Mouse (Mus musculus) kidney, adult 2 months (tissue): ENCODE results near the gene Hbq1b. TPM values are rescaled to one million over a fixed set of nuclear protein-coding genes. Genes with fewer than 3 reads are reported as not detected.

Source experiments
- DNase-seq: peaks from one replicate; pipeline ENCODE4 v3.0.0; 2021
- H3K27ac ChIP-seq: fragments of 200-500 bp; 2 replicates; pipeline ENCODE4 v1.5.1; 2012; ENCODE audit warnings: low read depth, low read length, control low read depth, inconsistent platforms; ENCODE audit not compliant: insufficient read depth
- H3K27me3 ChIP-seq: fragments of 200-500 bp; replicated peaks from 2 replicates; pipeline ENCODE4 v1.6.1; 2012; ENCODE audit warnings: mild to moderate bottlenecking, moderate library complexity, low read length, inconsistent platforms; ENCODE audit not compliant: control insufficient read depth, insufficient read depth
- H3K36me3 ChIP-seq: fragments of 200-500 bp; 2 replicates; pipeline ENCODE4 v1.6.1; 2012; ENCODE audit warnings: mild to moderate bottlenecking, moderate library complexity, low read length, inconsistent platforms; ENCODE audit not compliant: control insufficient read depth, insufficient read depth
- H3K4me1 ChIP-seq: fragments of 200-500 bp; 2 replicates; pipeline ENCODE4 v1.6.1; 2011; ENCODE audit warnings: low read length; ENCODE audit not compliant: control insufficient read depth, insufficient read depth
- H3K4me3 ChIP-seq: fragments of 200-500 bp; 2 replicates; pipeline ENCODE4 v1.5.1; 2011; ENCODE audit warnings: mild to moderate bottlenecking, low read depth, low read length, control low read depth; ENCODE audit not compliant: insufficient read depth
- CTCF ChIP-seq: fragments of 200-500 bp; conservative IDR thresholded peaks from 2 replicates; pipeline ENCODE4 v1.5.1; 2011; ENCODE audit warnings: low read depth, mild to moderate bottlenecking, control low read depth, low read length, moderate library complexity, mixed read lengths; ENCODE audit not compliant: insufficient read depth, insufficient read length
- POLR2A ChIP-seq: fragments of 200-500 bp; IDR thresholded peaks from one replicate; pipeline ENCODE4 v1.6.1; 2011; ENCODE audit warnings: low read depth, low read length, control low read depth
- WGBS: fragments of 180-500 bp; shearing (Covaris S2); methylation state at CpG from one replicate; pipeline ENCODE4 v1.1.7; 2018; 5-methylcytosine and 5-hydroxymethylcytosine counted together
- polyA plus RNA-seq: library from polyadenylated mRNA; depleted of rRNA; stranded (reverse); fragments of >200 nt; gene quantifications from 2 replicates; pipeline ENCODE4 v1.2.3, GENCODE M21; 2012

Hbq1b gene
- polyA plus RNA-seq, 1 experiment: 0.22 TPM

- H3K27me3 ChIP-seq: no peaks in the 10 kb centered on the region
- H3K36me3 ChIP-seq: no peaks in the 10 kb centered on the region; the same call in 1 of the 2 replicates
- no peak for TF ChIP-seq POLR2A
- no peak for TF ChIP-seq CTCF
- no peak for DNase-seq
- no peak overlapping the region for H3K4me3 ChIP-seq
- peaks cover 3% of the 10 kb centered on the region; the same call in 1 of the 2 replicates for H3K4me1 ChIP-seq
- H3K27ac ChIP-seq: no peak overlapping the region
- WGBS: 66% methylated on average over 3 of the region's 3 CpGs
Measured at GRCm38 (mm10) chr11:32244064-32244463, 42.7 kb upstream of the Hbq1b start.

DNA sequence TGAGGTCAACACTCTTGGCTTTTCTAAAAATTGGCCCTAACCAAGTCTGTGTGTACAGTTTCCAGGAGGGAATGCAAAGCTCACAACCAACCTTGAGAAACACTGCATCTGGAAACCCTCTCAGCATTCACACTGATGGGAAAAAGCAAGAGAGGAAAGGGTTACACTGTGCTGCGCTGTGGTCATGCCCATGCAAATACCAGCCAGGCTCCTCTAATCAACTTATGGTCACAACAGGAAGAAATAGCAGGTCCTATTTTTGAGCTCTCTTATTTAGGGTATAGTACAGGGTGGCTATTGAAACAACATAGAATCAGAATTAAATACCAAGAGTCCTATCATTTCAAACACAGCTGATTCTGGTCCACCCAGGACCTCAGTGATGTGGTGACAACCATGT lies 42.1 kb upstream of the Hbq1b start:
- 82% methylated on average over 1 of the region's 1 CpGs for WGBS
- peaks cover 3% of the 10 kb centered on the region; the same call in 1 of the 2 replicates for H3K4me1 ChIP-seq
- DNase-seq: no peak
- H3K36me3 ChIP-seq: peaks cover 1% of the 10 kb centered on the region
- no peak overlapping the region for H3K4me3 ChIP-seq
- no peaks in the 10 kb centered on the region for H3K27me3 ChIP-seq
- no peak overlapping the region for H3K27ac ChIP-seq
- TF ChIP-seq POLR2A (no peak), CTCF (no peak)

GRCm38 (mm10) chr11:32245614-32246013 lies 41.2 kb upstream of the Hbq1b start:
- TF ChIP-seq POLR2A (no peak), CTCF (no peak)
- H3K36me3 ChIP-seq: peaks cover 1% of the 10 kb centered on the region

GRCm38 (mm10) chr11:32247068-32247467 lies 39.7 kb upstream of the Hbq1b start:
- Histone ChIP-seq H3K4me3 (no peak overlapping the region), H3K27me3 (no peaks in the 10 kb centered on the region), H3K4me1 (no peaks in the 10 kb centered on the region), H3K36me3 (peaks cover 1% of the 10 kb centered on the region), H3K27ac (no peak overlapping the region)
- TF ChIP-seq CTCF: 0 out of 2 replicates have a peak, but pooled peaks have one; percentile 15
- no peak for TF ChIP-seq POLR2A
- DNase-seq: no peak

More at GRCm38 (mm10) chr11:32245614-32246013, 41.2 kb upstream of the Hbq1b start:
- Histone ChIP-seq H3K27ac (no peak overlapping the region), H3K4me3 (no peak overlapping the region), H3K4me1 (peaks cover 3% of the 10 kb centered on the region; the same call in 1 of the 2 replicates), H3K27me3 (no peaks in the 10 kb centered on the region)
- WGBS: 96% methylated on average over 6 of the region's 6 CpGs
- no peak for DNase-seq

GRCm38 (mm10) chr11:32248350-32248749 lies 38.4 kb upstream of the Hbq1b start:
- H3K27ac ChIP-seq: no peak overlapping the region
- no peak for TF ChIP-seq POLR2A
- no peak for TF ChIP-seq CTCF
- WGBS: 69% methylated on average over 3 of the region's 3 CpGs
- no peaks in the 10 kb centered on the region for H3K4me1 ChIP-seq
- no peak for DNase-seq
- no peaks in the 10 kb centered on the region for H3K27me3 ChIP-seq
- no peak overlapping the region for H3K4me3 ChIP-seq
- H3K36me3 ChIP-seq: peaks cover 1% of the 10 kb centered on the region

DNA sequence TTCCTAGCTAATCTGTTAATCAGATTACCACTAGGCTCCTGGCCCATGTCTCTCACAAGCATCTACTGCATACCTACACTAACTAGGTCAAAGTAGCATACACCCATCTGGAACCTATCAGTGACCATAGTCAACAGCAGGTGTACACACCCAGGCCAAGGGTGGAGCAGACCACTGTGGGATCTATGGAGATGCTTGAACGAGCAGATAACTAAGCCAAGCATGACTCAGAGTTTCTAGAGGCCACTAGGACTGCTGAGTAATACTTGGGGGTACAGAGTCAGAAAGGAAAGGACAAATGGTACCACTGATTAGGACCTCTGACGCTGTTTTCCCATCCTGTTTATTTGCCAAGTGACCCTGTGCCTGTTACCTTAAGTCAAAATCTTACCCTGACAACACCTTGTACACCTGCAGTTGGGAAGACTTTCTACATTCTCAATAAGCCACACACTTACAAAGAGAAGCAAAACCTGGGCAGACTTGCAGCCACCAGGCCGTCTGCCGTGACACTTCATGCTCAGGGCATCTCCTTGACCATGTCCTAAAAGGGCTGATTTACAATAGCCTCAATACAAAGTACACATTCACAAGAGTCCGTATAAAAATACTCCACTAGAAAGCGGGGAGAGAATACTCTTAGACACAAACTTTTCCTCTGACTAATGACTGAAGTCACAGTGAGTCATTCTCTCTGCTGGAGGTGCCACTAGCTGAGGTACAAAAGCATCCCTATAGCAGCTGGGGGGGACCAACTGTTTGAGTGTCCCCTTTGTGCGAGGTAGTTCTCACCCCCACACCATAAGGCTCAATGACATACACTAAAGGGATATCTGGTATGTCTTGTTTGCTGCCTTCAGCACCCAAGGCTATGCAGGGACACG lies 35.6 kb upstream of the Hbq1b start:
- Histone ChIP-seq H3K4me3 (no peak overlapping the region), H3K36me3 (peaks cover 1% of the 10 kb centered on the region), H3K4me1 (no peaks in the 10 kb centered on the region), H3K27me3 (no peaks in the 10 kb centered on the region), H3K27ac (no peak overlapping the region)
- no peak for DNase-seq
- TF ChIP-seq POLR2A (no peak), CTCF (no peak)
- WGBS: 88% methylated on average over 8 of the region's 8 CpGs

DNA sequence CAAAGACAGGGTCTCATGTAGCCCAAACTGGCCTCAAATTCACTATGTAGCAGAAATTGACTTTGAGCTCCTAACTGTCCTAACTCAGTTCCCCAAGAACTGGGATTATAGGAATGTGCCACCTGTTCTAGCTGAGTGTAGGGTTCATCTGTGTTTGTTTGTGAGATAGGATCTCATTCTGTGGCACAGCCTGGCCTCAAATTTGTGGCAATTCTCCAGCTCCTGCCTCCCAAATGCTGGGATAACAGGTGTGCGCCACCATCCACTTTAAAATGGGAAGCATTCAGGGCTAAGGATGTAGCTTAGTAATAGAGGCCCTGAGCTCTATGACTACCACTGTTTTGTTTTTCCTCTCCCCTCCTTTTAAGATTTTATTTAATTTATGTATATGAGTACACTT lies 33.6 kb upstream of the Hbq1b start:
- Histone ChIP-seq H3K4me1 (no peaks in the 10 kb centered on the region), H3K36me3 (peaks cover 1% of the 10 kb centered on the region), H3K27me3 (no peaks in the 10 kb centered on the region), H3K4me3 (no peak overlapping the region), H3K27ac (no peak overlapping the region)
- no peak for DNase-seq
- WGBS: 100% methylated on average over 1 of the region's 1 CpGs
- no peak for TF ChIP-seq POLR2A
- TF ChIP-seq CTCF: no peak
